Mouse (Mus musculus) forebrain, postnatal 0 days (tissue): Measurements from ENCODE around the gene Rab3il1. TPM values are rescaled to one million over a fixed set of nuclear protein-coding genes. Genes with fewer than 3 reads are reported as not detected.
A peak's percentile ranks its signal among the peaks of the same experiment; 100 is the strongest.

ENCODE experiments used
- ATAC-seq: fragments of 200-750 bp; cut with Nextera tagmentation; 2 replicates; pipeline ENCODE4 v1.8.0; 2017; ENCODE audit warnings: mild to moderate bottlenecking, moderate library complexity
- DNase-seq: peaks from one replicate; pipeline ENCODE4 v3.0.0-alpha.2; 2015
- H3K27ac ChIP-seq: fragments of 300-500 bp; sonication (generic); 2 replicates; pipeline ENCODE4 v1.5.1; 2014; ENCODE audit warnings: low read depth, mild to moderate bottlenecking, antibody characterized with exemption, low read length, moderate library complexity, mixed read lengths
- H3K27me3 ChIP-seq: fragments of 300-500 bp; sonication (generic); 2 replicates; pipeline ENCODE4 v1.6.1; 2014; ENCODE audit warnings: mild to moderate bottlenecking, low read length, mixed read lengths; ENCODE audit not compliant: insufficient read depth
- H3K36me3 ChIP-seq: fragments of 300-500 bp; sonication (generic); 2 replicates; pipeline ENCODE4 v1.6.1; 2014; ENCODE audit warnings: mild to moderate bottlenecking, moderate library complexity; ENCODE audit not compliant: insufficient read depth
- H3K4me1 ChIP-seq: fragments of 300-500 bp; sonication (generic); 2 replicates; pipeline ENCODE4 v1.6.1; 2014; ENCODE audit warnings: antibody characterized with exemption; ENCODE audit not compliant: insufficient read depth
- H3K4me2 ChIP-seq: fragments of 300-500 bp; sonication (generic); 2 replicates; pipeline ENCODE4 v1.6.1; 2014; ENCODE audit warnings: low read depth, mild to moderate bottlenecking, moderate library complexity
- H3K4me3 ChIP-seq: fragments of 300-500 bp; sonication (generic); 2 replicates; pipeline ENCODE4 v1.5.1; 2014; ENCODE audit warnings: low read depth, low read length, mixed read lengths
- H3K9ac ChIP-seq: fragments of 300-500 bp; sonication (generic); 2 replicates; pipeline ENCODE4 v1.6.1; 2014; ENCODE audit warnings: mild to moderate bottlenecking
- H3K9me3 ChIP-seq: fragments of 300-500 bp; sonication (generic); 2 replicates; pipeline ENCODE4 v1.6.1; 2016; ENCODE audit warnings: low read length
- CTCF ChIP-seq: sonication (generic); IDR thresholded peaks from 2 replicates; pipeline ENCODE4 v1.5.1; 2016; ENCODE audit warnings: antibody characterized with exemption, control low read depth, low read depth
- WGBS: fragments of 180-500 bp; shearing (Covaris S2); extraction: QIAGEN DNeasy Blood & Tissue Kit; methylation state at CpG from one replicate; pipeline ENCODE4 v1.1.7; 2014; 5-methylcytosine and 5-hydroxymethylcytosine counted together
- polyA plus RNA-seq: library from polyadenylated mRNA; unstranded; fragments of >200 nt; fragmentation: Nextera tagmentation; extraction: Ambion mirVana; gene quantifications from 2 replicates; pipeline ENCODE4 v1.2.1, GENCODE M21; 2015
- total RNA-seq: library from RNA; depleted of rRNA; stranded (reverse); fragments of >200 nt; gene quantifications from 2 replicates; pipeline ENCODE4 v1.2.3, GENCODE M21; 2014

Rab3il1 gene
- total and polyA plus RNA-seq, 2 experiments from 2014 or later = 19.9 to 20.0 TPM

GRCm38 (mm10) chr19:10041388-10042148 is 40.1 kb downstream of the Rab3il1 start, which contains the start of gene Fads3:
Gene Fads3 (plus strand): TSS chr19:10041569.
- 2% methylated on average over 62 of the region's 69 CpGs for WGBS

DNA sequence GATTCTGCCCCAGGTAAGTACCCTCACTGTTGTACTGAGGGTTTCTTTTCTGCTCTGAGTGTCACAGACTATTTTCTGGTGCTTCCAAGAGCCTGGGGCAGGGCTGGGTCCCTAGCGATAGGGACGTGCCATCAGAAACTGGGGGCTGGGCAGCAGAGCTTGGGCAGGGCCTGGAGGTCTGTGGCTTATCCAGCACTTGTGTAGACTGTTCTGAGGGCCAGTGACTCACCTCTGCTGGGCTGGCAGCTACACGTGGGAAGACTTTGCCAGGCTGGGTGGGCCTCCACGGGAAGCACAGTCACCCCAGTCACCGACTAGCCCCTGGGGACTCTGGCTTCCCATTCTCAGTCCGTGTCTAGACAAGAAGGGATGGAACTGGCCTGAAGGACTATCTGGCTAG is 40.8 kb downstream of the Rab3il1 start:
- Histone ChIP-seq H3K4me2 (peak overlapping the region; percentile 69), H3K36me3 (no peaks in the 10 kb centered on the region), H3K27ac (no peak overlapping the region), H3K27me3 (no peaks in the 10 kb centered on the region), H3K4me1 (peaks cover 19% of the 10 kb centered on the region; the same call in 1 of the 2 replicates), H3K9ac (peak overlapping the region; percentile 70), H3K9me3 (no peaks in the 10 kb centered on the region), H3K4me3 (peak overlapping the region; percentile 64)
- TF ChIP-seq CTCF = no peak
- WGBS = 50% methylated on average over 6 of the region's 6 CpGs
- no peak for DNase-seq
- ATAC-seq = peak; percentile 21; the same call in 1 of the 2 replicates

More at GRCm38 (mm10) chr19:10041388-10042148, 40.1 kb downstream of the Rab3il1 start, which contains the start of gene Fads3:
- ATAC-seq (peak; percentile 87), DNase-seq (peak; percentile 66)
- Histone ChIP-seq H3K4me3 (peak within 1 kb of the TSS; percentile 64), H3K4me2 (peak within 1 kb of the TSS; percentile 69), H3K9ac (peak within 1 kb of the TSS; percentile 70), H3K27ac (peak within 1 kb of the TSS; percentile 51; the same call in 1 of the 2 replicates), H3K36me3 (no peaks in the 10 kb centered on the region), H3K9me3 (no peaks in the 10 kb centered on the region), H3K27me3 (no peaks in the 10 kb centered on the region), H3K4me1 (peaks cover 19% of the 10 kb centered on the region; the same call in 1 of the 2 replicates)
- peak; percentile 19; the same call in 1 of the 2 replicates for TF ChIP-seq CTCF

DNA sequence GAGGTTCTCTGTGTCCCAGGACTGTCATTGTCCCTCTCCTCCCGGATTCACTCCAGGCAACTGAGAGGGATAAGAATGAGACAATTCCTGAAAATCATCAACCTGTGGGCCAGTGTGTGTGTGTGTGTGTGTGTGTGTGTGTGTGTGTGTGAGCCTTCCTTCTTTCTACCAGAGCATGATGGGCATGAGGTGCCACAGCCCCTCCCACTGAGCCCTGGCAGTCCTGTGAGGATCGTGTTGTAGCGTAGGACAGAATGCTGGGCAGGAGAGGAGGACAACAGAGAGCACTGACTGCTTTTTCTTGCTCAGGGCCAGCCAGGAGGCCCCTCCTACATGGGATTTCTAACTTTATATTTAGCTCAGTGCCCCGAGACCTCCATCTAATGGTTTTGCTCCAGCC is 41.3 kb downstream of the Rab3il1 start:
- Histone ChIP-seq H3K9me3 (no peaks in the 10 kb centered on the region), H3K4me1 (peaks cover 19% of the 10 kb centered on the region; the same call in 1 of the 2 replicates), H3K27ac (no peak overlapping the region), H3K4me2 (peak overlapping the region; percentile 69), H3K9ac (peak overlapping the region; percentile 70; the same call in 1 of the 2 replicates), H3K27me3 (no peaks in the 10 kb centered on the region), H3K36me3 (no peaks in the 10 kb centered on the region), H3K4me3 (peak overlapping the region; percentile 64)
- no peak for DNase-seq
- WGBS = 69% methylated on average over 4 of the region's 4 CpGs
- TF ChIP-seq CTCF = no peak
- ATAC-seq = no peak

GRCm38 (mm10) chr19:10043643-10044042 is 42.2 kb downstream of the Rab3il1 start:
- ATAC-seq (no peak), DNase-seq (no peak)
- Histone ChIP-seq H3K9ac (no peak overlapping the region), H3K4me2 (no peak overlapping the region), H3K4me3 (no peak overlapping the region), H3K9me3 (no peaks in the 10 kb centered on the region), H3K27me3 (no peaks in the 10 kb centered on the region), H3K4me1 (peaks cover 19% of the 10 kb centered on the region; the same call in 1 of the 2 replicates), H3K27ac (no peak overlapping the region), H3K36me3 (no peaks in the 10 kb centered on the region)
- no peak for TF ChIP-seq CTCF

DNA sequence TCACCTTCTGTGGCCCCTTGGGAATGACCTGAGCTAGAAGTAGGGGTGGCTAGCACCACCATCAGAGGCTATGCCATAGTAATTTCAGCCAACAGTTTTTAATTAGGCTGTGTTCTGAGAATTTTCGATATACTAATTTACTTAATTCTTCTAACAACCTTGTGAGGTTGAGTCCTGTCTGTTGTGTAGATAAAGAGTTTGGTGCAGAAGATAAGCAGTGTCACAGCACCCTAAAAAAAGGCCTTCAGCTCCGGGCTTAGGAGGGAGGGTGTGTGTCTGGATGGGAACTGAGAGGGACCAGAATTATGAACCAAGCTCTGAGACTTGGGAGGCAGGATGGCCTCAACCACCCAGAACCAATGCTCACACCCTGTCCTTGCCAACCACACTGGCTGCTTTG is 44.2 kb downstream of the Rab3il1 start:
- H3K36me3 ChIP-seq = no peaks in the 10 kb centered on the region
- H3K9me3 ChIP-seq = no peaks in the 10 kb centered on the region
- peaks cover 19% of the 10 kb centered on the region; the same call in 1 of the 2 replicates for H3K4me1 ChIP-seq
- H3K27me3 ChIP-seq = no peaks in the 10 kb centered on the region
- no peak overlapping the region for H3K27ac ChIP-seq
- TF ChIP-seq CTCF = no peak
- H3K4me2 ChIP-seq = no peak overlapping the region
- H3K9ac ChIP-seq = no peak overlapping the region
- ATAC-seq (no peak), DNase-seq (no peak)
- WGBS = 70% methylated on average over 2 of the region's 2 CpGs
- H3K4me3 ChIP-seq = no peak overlapping the region

DNA sequence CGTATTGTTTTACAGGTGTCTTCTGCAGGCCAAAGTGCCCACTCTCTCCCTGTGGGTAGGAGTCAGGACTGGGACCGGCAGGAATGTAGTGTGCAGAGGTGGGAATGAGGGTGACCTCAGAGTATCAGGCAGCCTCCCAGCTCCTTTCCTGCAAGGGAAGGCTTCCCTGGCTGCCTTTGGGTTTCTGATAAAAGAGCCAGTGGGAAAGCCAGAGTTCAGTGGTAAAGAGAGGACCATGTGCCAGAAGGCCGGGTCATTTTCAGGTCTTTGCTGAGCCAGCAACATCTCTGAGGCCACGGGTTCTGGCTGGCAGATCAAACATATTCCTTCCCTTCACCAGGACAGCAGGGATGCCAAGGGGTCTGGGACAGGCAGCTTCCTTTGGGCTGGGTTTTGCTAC is 44.9 kb downstream of the Rab3il1 start:
- DNase-seq (no peak), ATAC-seq (no peak)
- Histone ChIP-seq H3K4me2 (no peak overlapping the region), H3K27me3 (no peaks in the 10 kb centered on the region), H3K4me3 (no peak overlapping the region), H3K9ac (no peak overlapping the region), H3K4me1 (peaks cover 16% of the 10 kb centered on the region; the same call in 1 of the 2 replicates), H3K36me3 (no peaks in the 10 kb centered on the region), H3K9me3 (no peaks in the 10 kb centered on the region), H3K27ac (no peak overlapping the region)
- 67% methylated on average over 4 of the region's 4 CpGs for WGBS
- TF ChIP-seq CTCF = no peak

DNA sequence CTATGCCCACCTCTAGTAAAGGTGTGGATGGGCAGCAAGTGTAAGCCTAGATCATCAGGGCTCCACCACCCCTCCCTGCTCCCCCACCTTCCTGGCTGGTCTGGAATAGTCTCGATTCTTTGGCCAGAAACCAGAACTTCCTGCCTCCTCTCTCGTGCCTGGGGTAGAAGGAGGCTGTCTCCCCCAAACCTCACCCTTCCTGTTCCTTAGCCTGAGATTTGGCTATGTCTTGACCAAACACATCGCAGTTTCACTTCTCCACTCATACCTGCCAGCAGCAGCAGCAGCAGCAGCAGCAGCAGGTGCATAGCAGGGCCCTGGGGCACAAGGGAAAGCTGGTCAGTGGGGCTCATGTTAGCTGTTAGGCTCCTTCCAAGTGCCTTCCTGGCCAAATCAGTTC is 45.5 kb downstream of the Rab3il1 start:
- H3K9me3 ChIP-seq = no peaks in the 10 kb centered on the region
- ATAC-seq (no peak), DNase-seq (no peak)

More for the DNA sequence above, 45.5 kb downstream of the Rab3il1 start:
- Histone ChIP-seq H3K27me3 (no peaks in the 10 kb centered on the region), H3K36me3 (no peaks in the 10 kb centered on the region), H3K27ac (no peak overlapping the region), H3K4me2 (no peak overlapping the region), H3K4me1 (peaks cover 14% of the 10 kb centered on the region; the same call in 1 of the 2 replicates), H3K9ac (no peak overlapping the region), H3K4me3 (no peak overlapping the region)
- TF ChIP-seq CTCF = no peak
- WGBS = 58% methylated on average over 3 of the region's 3 CpGs
